Mouse (Mus musculus): ENCODE measurements around the gene Ak2. TPM values are rescaled to one million over a fixed set of nuclear protein-coding genes. Genes with fewer than 3 reads are reported as not detected.

The Ak2 gene
- polyA plus RNA-seq, 1 experiment from 2014 or later: 276 TPM

GRCm38 (mm10) chr4:129009521-129009920, 17.8 kb downstream of the Ak2 start:
- H3K36me3 ChIP-seq (replicated peaks; ENCODE audit: insufficient read depth, low read length): peaks cover 55% of the 10 kb centered on the region
- WGBS (ENCODE audit: insufficient replicate concordance): 87% methylated on average over 5 of the region's 5 CpGs
- H3K9ac ChIP-seq (replicated peaks): no peak overlapping the region
- no peak for TF ChIP-seq EP300 (IDR thresholded peaks at IDR 0.05; ENCODE audit: low read depth)
- no peak for TF ChIP-seq CTCF (IDR thresholded peaks at IDR 0.05; ENCODE audit: low read depth)
- no peak for ATAC-seq
- H3K4me2 ChIP-seq (ENCODE audit: low read depth, low read length): no peak overlapping the region
- no peak overlapping the region for H3K27ac ChIP-seq (ENCODE audit: low read depth)
- DNase-seq: no peak
- no peak overlapping the region for H3K4me3 ChIP-seq (ENCODE audit: low read depth, low read length)
- no peaks in the 10 kb centered on the region for H3K9me3 ChIP-seq (ENCODE audit: low read length)
- H3K27me3 ChIP-seq (ENCODE audit: insufficient read depth, low read length): no peaks in the 10 kb centered on the region
- H3K4me1 ChIP-seq (ENCODE audit: insufficient read depth): no peaks in the 10 kb centered on the region

DNA sequence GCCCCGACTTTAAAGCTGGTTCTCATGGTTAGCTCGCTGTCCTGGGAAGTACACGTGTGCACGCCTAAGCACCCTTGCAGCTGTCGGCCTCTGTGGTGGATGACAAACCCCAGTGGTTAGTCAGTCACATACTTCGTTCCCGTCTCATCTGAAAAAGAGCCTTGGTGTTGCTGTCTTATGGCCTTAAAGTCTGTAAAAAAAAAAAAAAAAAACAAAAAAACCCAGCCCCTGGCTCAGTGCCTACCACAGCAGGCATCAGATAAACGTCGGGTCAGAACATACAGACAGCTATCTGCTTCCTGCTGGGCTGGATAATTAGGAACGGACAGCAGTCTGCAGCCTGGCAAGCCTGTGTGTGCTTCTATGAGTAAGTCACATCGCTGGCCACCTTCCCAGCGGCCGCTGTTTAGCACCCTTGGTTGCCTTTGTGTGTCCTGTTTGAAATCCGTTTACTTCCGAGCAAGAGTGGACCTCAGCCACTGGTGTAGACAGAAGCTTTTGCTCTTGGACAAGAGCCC, 19.9 kb downstream of the Ak2 start:
- H3K36me3 ChIP-seq (replicated peaks; ENCODE audit: insufficient read depth, low read length): peaks cover 42% of the 10 kb centered on the region
- 31% methylated on average over 15 of the region's 15 CpGs for WGBS (ENCODE audit: insufficient replicate concordance)
- no peaks in the 10 kb centered on the region for H3K9me3 ChIP-seq (ENCODE audit: low read length)
- H3K4me1 ChIP-seq (ENCODE audit: insufficient read depth): no peaks in the 10 kb centered on the region
- no peak overlapping the region for H3K4me3 ChIP-seq (ENCODE audit: low read depth, low read length)
- H3K4me2 ChIP-seq (ENCODE audit: low read depth, low read length): no peak overlapping the region
- ATAC-seq: peak; percentile 24; the same call in 1 of the 2 replicates
- no peak for TF ChIP-seq CTCF (IDR thresholded peaks at IDR 0.05; ENCODE audit: low read depth)
- TF ChIP-seq EP300 (IDR thresholded peaks at IDR 0.05; ENCODE audit: low read depth): 0 out of 2 replicates have a peak, but pooled peaks have one; percentile 20
- H3K27ac ChIP-seq (ENCODE audit: low read depth): no peak overlapping the region
- H3K9ac ChIP-seq (replicated peaks): no peak overlapping the region
- no peak for DNase-seq
- no peaks in the 10 kb centered on the region for H3K27me3 ChIP-seq (ENCODE audit: insufficient read depth, low read length)

GRCm38 (mm10) chr4:129013151-129013864, 21.6 kb downstream of the Ak2 start:
- Histone ChIP-seq H3K4me1 (ENCODE audit: insufficient read depth) (no peaks in the 10 kb centered on the region), H3K36me3 (replicated peaks; ENCODE audit: insufficient read depth, low read length) (peaks cover 28% of the 10 kb centered on the region), H3K4me2 (ENCODE audit: low read depth, low read length) (no peak overlapping the region), H3K27me3 (ENCODE audit: insufficient read depth, low read length) (no peaks in the 10 kb centered on the region), H3K9me3 (ENCODE audit: low read length) (no peaks in the 10 kb centered on the region), H3K4me3 (ENCODE audit: low read depth, low read length) (no peak overlapping the region), H3K9ac (replicated peaks) (no peak overlapping the region), H3K27ac (ENCODE audit: low read depth) (no peak overlapping the region)
- no peak for TF ChIP-seq CTCF (IDR thresholded peaks at IDR 0.05; ENCODE audit: low read depth)
- TF ChIP-seq EP300 (IDR thresholded peaks at IDR 0.05; ENCODE audit: low read depth): no peak
- WGBS (ENCODE audit: insufficient replicate concordance): 66% methylated on average over 10 of the region's 10 CpGs
- ATAC-seq: no peak
- DNase-seq: no peak

GRCm38 (mm10) chr4:129016329-129016728, 24.6 kb downstream of the Ak2 start:
- H3K4me3 ChIP-seq (ENCODE audit: low read depth, low read length): no peak overlapping the region
- no peak overlapping the region for H3K27ac ChIP-seq (ENCODE audit: low read depth)
- no peaks in the 10 kb centered on the region for H3K9me3 ChIP-seq (ENCODE audit: low read length)
- H3K27me3 ChIP-seq (ENCODE audit: insufficient read depth, low read length): no peaks in the 10 kb centered on the region
- TF ChIP-seq EP300 (IDR thresholded peaks at IDR 0.05; ENCODE audit: low read depth) (no peak), CTCF (IDR thresholded peaks at IDR 0.05; ENCODE audit: low read depth) (no peak)
- ATAC-seq (no peak), DNase-seq (no peak)
- no peak overlapping the region for H3K9ac ChIP-seq (replicated peaks)
- peaks cover 8% of the 10 kb centered on the region for H3K4me1 ChIP-seq (ENCODE audit: insufficient read depth)
- 0 out of 2 replicates have a peak, but pooled peaks cover 1% of the 10 kb centered on the region for H3K36me3 ChIP-seq (replicated peaks; ENCODE audit: insufficient read depth, low read length)
- WGBS (ENCODE audit: insufficient replicate concordance): 33% methylated on average over 4 of the region's 4 CpGs
- H3K4me2 ChIP-seq (ENCODE audit: low read depth, low read length): no peak overlapping the region

DNA sequence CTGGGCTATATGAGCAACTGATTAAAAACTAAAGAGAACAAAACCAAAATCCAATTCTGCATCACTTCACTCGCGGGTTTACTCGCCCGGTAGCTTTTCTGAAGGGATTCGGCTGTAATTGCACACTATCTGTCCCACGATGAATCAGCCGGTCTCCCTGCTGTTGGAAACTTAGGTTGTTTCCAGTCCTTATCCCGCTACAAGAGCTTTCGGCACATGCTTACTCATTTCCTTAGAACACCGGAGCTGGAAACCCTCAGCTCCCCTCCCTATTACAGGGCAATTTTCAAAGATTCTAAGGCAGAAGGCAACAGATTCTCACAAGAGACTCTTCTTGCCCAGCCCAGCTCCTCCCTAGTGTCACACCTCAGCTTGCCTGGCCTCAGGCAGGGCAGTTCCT, 25.4 kb downstream of the Ak2 start:
- DNase-seq: no peak
- Histone ChIP-seq H3K27me3 (ENCODE audit: insufficient read depth, low read length) (no peaks in the 10 kb centered on the region), H3K9ac (replicated peaks) (no peak overlapping the region), H3K27ac (ENCODE audit: low read depth) (0 out of 2 replicates have a peak overlapping the region, but pooled peaks have one; percentile 34), H3K36me3 (replicated peaks; ENCODE audit: insufficient read depth, low read length) (no peaks in the 10 kb centered on the region), H3K4me1 (ENCODE audit: insufficient read depth) (peaks cover 8% of the 10 kb centered on the region), H3K4me3 (ENCODE audit: low read depth, low read length) (no peak overlapping the region), H3K9me3 (ENCODE audit: low read length) (no peaks in the 10 kb centered on the region), H3K4me2 (ENCODE audit: low read depth, low read length) (no peak overlapping the region)
- 61% methylated on average over 10 of the region's 10 CpGs for WGBS (ENCODE audit: insufficient replicate concordance)
- ATAC-seq: no peak
- TF ChIP-seq EP300 (IDR thresholded peaks at IDR 0.05; ENCODE audit: low read depth) (no peak), CTCF (IDR thresholded peaks at IDR 0.05; ENCODE audit: low read depth) (no peak)

DNA sequence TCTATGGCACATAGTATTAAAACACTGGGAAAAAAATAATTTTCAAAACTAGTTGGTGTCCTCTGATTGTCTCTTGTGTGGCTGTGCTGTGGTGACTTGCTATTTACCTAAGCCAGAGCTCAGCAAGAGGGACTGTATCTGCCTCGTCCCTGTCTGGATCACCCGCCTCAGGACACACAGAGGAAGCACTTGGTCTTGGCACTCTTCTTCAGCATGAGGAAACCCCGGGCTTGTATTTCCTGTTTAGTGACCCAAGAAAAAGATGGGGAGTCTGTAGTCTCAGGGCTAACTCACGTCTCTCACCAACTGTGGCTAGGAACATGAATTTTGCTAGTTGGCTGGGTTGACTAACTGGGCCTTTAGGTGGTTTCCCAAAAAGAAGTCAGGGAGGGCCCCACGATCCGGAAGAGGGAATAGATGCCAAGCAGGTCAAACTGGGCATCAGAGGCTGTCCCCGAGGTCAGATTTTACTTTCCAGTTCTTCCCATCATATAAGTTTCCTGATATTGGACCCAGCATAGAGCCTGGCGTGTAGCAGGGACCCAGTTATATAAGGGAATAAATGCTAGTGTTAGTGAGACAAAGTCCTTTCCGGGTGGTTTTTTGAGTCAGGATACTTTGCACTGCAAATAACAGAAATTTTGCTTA, 27.2 kb downstream of the Ak2 start:
- DNase-seq (no peak), ATAC-seq (no peak)
- no peak for TF ChIP-seq EP300 (IDR thresholded peaks at IDR 0.05; ENCODE audit: low read depth)
- no peak for TF ChIP-seq CTCF (IDR thresholded peaks at IDR 0.05; ENCODE audit: low read depth)
- Histone ChIP-seq H3K27ac (ENCODE audit: low read depth) (no peak overlapping the region), H3K27me3 (ENCODE audit: insufficient read depth, low read length) (no peaks in the 10 kb centered on the region), H3K4me1 (ENCODE audit: insufficient read depth) (peaks cover 11% of the 10 kb centered on the region), H3K9me3 (ENCODE audit: low read length) (no peaks in the 10 kb centered on the region), H3K4me3 (ENCODE audit: low read depth, low read length) (no peak overlapping the region), H3K36me3 (replicated peaks; ENCODE audit: insufficient read depth, low read length) (no peaks in the 10 kb centered on the region), H3K9ac (replicated peaks) (no peak overlapping the region), H3K4me2 (ENCODE audit: low read depth, low read length) (no peak overlapping the region)
- WGBS (ENCODE audit: insufficient replicate concordance): 60% methylated on average over 9 of the region's 9 CpGs
